Mouse (Mus musculus) liver, adult 2 months (tissue): ENCODE measurements at regions not wholly inside any gene's neighbourhood (a gene's known extent, or its start where the extent isn't known, plus 50 kb on each side); places are given as distances from the start of the nearest gene placed in this dataset.

ENCODE experiments used
- DNase-seq: peaks from one replicate; pipeline ENCODE4 v3.0.0-alpha.2; 2011; ENCODE audit warnings: low read depth, low spot score; ENCODE audit errors: extremely low read depth
- H3K27ac ChIP-seq: fragments of 200-500 bp; replicated peaks from 2 replicates; pipeline ENCODE4 v1.5.1; 2012; ENCODE audit warnings: low read depth, mild to moderate bottlenecking, control low read depth, inconsistent platforms, low read length; ENCODE audit not compliant: insufficient read depth
- H3K27me3 ChIP-seq: fragments of 200-500 bp; 2 replicates; pipeline ENCODE4 v1.6.1; 2012; ENCODE audit warnings: mild to moderate bottlenecking, moderate library complexity, low read length, inconsistent platforms; ENCODE audit not compliant: control insufficient read depth, insufficient read depth
- H3K36me3 ChIP-seq: fragments of 200-500 bp; 2 replicates; pipeline ENCODE4 v1.6.1; 2012; ENCODE audit warnings: low read length, inconsistent platforms; ENCODE audit not compliant: control insufficient read depth, insufficient read depth
- H3K4me1 ChIP-seq: fragments of 200-500 bp; 2 replicates; pipeline ENCODE4 v1.6.1; 2011; ENCODE audit warnings: low read length; ENCODE audit not compliant: control insufficient read depth, insufficient read depth
- H3K4me3 ChIP-seq: fragments of 200-500 bp; 2 replicates; pipeline ENCODE4 v1.5.1; 2011; ENCODE audit warnings: low read depth, mild to moderate bottlenecking, control low read depth, low read length, moderate library complexity; ENCODE audit not compliant: insufficient read depth
- H3K79me2 ChIP-seq: fragments of 200-500 bp; 2 replicates; pipeline ENCODE4 v1.6.1; 2012; ENCODE audit warnings: inconsistent platforms, mild to moderate bottlenecking, low read length, moderate library complexity; ENCODE audit not compliant: control insufficient read depth, insufficient read depth
- H3K9ac ChIP-seq: fragments of 200-500 bp; 2 replicates; pipeline ENCODE4 v1.6.1; 2012; ENCODE audit warnings: low read depth, mild to moderate bottlenecking, control low read depth, inconsistent platforms, low read length
- CTCF ChIP-seq: fragments of 200-500 bp; IDR thresholded peaks from 2 replicates; pipeline ENCODE4 v1.5.1; 2011; ENCODE audit warnings: low read depth, low read length, control low read depth
- POLR2A ChIP-seq: fragments of 200-500 bp; IDR thresholded peaks from 2 replicates; pipeline ENCODE4 v1.6.1; 2011; ENCODE audit warnings: low read length, control low read depth; ENCODE audit not compliant: insufficient read depth; ENCODE audit errors: extremely low read depth
- WGBS: fragments of 180-500 bp; shearing (Covaris S2); methylation state at CpG from one replicate; pipeline ENCODE4 v1.1.7; 2018; 5-methylcytosine and 5-hydroxymethylcytosine counted together

- H3K4me3 ChIP-seq, result no peak overlapping the region
- no peaks in the 10 kb centered on the region; the same call in 1 of the 2 replicates for H3K79me2 ChIP-seq
- WGBS, result 23% methylated on average over 3 of the region's 3 CpGs
These were observed 247.6 kb downstream of the Gm11146 start for GRCm38 (mm10) chr16:77354201-77354712.

GRCm38 (mm10) chr16:77346128-77346527 is 255.8 kb downstream of the Gm11146 start:
- DNase-seq, result no peak
- Histone ChIP-seq H3K27me3 (no peaks in the 10 kb centered on the region), H3K4me3 (no peak overlapping the region), H3K9ac (no peak overlapping the region), H3K4me1 (no peaks in the 10 kb centered on the region), H3K27ac (no peak overlapping the region), H3K79me2 (no peaks in the 10 kb centered on the region), H3K36me3 (no peaks in the 10 kb centered on the region)
- TF ChIP-seq CTCF (no peak), POLR2A (no peak)
- 75% methylated on average over 7 of the region's 7 CpGs for WGBS

More at GRCm38 (mm10) chr16:77354201-77354712, 247.6 kb downstream of the Gm11146 start:
- peak; percentile 87 for DNase-seq
- Histone ChIP-seq H3K36me3 (no peaks in the 10 kb centered on the region), H3K27ac (no peak overlapping the region), H3K9ac (no peak overlapping the region), H3K4me1 (peaks cover 11% of the 10 kb centered on the region; the same call in 1 of the 2 replicates), H3K27me3 (no peaks in the 10 kb centered on the region)
- no peak for TF ChIP-seq POLR2A

- DNase-seq, result peak; percentile 47
- H3K4me1 ChIP-seq, result no peaks in the 10 kb centered on the region; the same call in 1 of the 2 replicates
- no peak overlapping the region for H3K27ac ChIP-seq
- no peaks in the 10 kb centered on the region for H3K36me3 ChIP-seq
- 84% methylated on average over 6 of the region's 6 CpGs for WGBS
- no peaks in the 10 kb centered on the region for H3K27me3 ChIP-seq
- no peak for TF ChIP-seq CTCF
- TF ChIP-seq POLR2A, result no peak
- H3K9ac ChIP-seq, result no peak overlapping the region
- peaks cover 5% of the 10 kb centered on the region; the same call in 1 of the 2 replicates for H3K79me2 ChIP-seq
- H3K4me3 ChIP-seq, result no peak overlapping the region
These were observed 269.6 kb downstream of the Gm11146 start for GRCm38 (mm10) chr16:77332285-77332684.

GRCm38 (mm10) chr16:77330996-77331395 is 270.9 kb downstream of the Gm11146 start:
- Histone ChIP-seq H3K9ac (peak overlapping the region; percentile 66), H3K4me3 (peak overlapping the region; percentile 51), H3K27me3 (no peaks in the 10 kb centered on the region), H3K27ac (peak overlapping the region; percentile 72), H3K36me3 (no peaks in the 10 kb centered on the region), H3K79me2 (peaks cover 3% of the 10 kb centered on the region; the same call in 1 of the 2 replicates), H3K4me1 (no peaks in the 10 kb centered on the region; the same call in 1 of the 2 replicates)
- TF ChIP-seq POLR2A, result no peak
- no peak for TF ChIP-seq CTCF
- peak; percentile 92 for DNase-seq
- WGBS, result 9% methylated on average over 8 of the region's 8 CpGs

- peak; percentile 98 for DNase-seq
- peak overlapping the region; percentile 57 for H3K4me3 ChIP-seq
- H3K4me1 ChIP-seq, result no peaks in the 10 kb centered on the region; the same call in 1 of the 2 replicates
- no peaks in the 10 kb centered on the region for H3K27me3 ChIP-seq
- H3K27ac ChIP-seq, result peak overlapping the region; percentile 97
- H3K9ac ChIP-seq, result peak overlapping the region; percentile 86
- H3K36me3 ChIP-seq, result no peaks in the 10 kb centered on the region
- TF ChIP-seq POLR2A (no peak), CTCF (no peak)
- H3K79me2 ChIP-seq, result no peaks in the 10 kb centered on the region
- WGBS, result 2% methylated on average over 10 of the region's 10 CpGs
These were observed 272.0 kb downstream of the Gm11146 start for GRCm38 (mm10) chr16:77329711-77330530.

GRCm38 (mm10) chr16:77329160-77329691 is 272.7 kb downstream of the Gm11146 start:
- Histone ChIP-seq H3K9ac (peak overlapping the region; percentile 86), H3K36me3 (no peaks in the 10 kb centered on the region), H3K4me1 (no peaks in the 10 kb centered on the region; the same call in 1 of the 2 replicates), H3K4me3 (peak overlapping the region; percentile 57), H3K27ac (peak overlapping the region; percentile 97), H3K79me2 (no peaks in the 10 kb centered on the region), H3K27me3 (no peaks in the 10 kb centered on the region)
- WGBS, result 1% methylated on average over 17 of the region's 17 CpGs
- DNase-seq, result peak; percentile 63
- TF ChIP-seq POLR2A (no peak), CTCF (peak; percentile 46)
